Mouse (Mus musculus): ENCODE measurements around the gene Cbs.

Cbs gene

DNA sequence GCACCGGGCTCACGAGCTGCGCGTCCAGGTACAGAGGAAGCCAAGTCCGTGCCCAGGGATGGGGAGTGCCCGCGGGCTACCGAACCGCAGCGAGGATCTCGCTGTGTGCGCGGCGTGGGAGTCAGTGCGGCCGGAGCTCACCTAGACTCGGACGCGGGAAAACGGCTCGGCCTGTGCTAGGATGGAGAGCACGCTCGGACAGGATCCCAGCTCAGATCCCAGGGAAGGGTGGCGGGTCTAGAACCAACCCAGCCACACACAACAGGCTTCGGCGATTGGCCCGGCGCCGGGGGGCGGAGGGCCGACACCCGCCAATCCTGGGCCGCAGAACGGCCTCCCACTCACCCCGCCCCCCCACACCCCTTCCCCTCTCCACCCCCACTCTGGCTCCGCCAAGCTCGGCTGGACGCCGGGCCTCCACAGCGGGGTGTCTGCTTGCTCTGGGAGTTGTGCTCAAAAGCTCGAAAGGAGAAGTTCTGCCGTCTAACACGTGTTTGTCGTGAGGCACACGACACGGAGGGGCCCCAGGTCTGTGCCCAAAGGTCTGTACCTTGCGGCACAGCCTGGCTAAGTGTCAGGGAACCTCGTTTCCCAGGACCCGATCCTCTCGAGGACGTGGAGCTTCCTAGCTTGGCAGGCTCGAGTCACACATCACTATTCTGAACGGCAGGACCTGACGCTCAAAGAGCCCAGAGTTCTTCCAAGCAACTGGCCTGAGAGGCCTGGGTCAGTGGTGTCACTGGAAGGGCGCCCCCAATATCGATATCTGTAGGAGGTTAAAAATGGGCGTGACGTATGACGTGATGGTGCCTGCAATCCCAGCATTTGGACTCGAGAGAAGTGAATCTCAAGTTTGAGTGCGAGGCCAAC is at the start of gene Cbs:
Gene Cbs, minus strand, starts transcription at position 297 of the 870 bp plus-strand sequence.
- CTCF ChIA-PET = no interaction called here

DNA sequence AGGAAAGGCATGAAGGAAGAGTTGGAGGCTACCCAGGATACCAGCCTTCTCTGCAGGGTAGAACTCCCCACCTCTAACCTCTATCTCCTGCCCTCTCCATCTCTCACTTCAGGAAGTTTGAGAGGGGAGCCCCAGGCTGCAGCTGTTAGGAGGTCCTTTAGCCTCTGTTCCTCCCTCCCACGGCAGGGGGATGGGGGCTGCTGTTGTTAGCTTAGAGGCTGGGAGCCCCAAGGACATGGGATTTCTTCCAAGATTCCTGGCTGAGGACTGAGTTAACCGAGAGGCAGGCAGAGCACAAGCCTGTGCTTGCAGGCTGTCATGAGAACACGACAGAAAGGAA is 49.2 kb upstream of the Cbs start:
- CTCF ChIA-PET = no interaction called here

DNA sequence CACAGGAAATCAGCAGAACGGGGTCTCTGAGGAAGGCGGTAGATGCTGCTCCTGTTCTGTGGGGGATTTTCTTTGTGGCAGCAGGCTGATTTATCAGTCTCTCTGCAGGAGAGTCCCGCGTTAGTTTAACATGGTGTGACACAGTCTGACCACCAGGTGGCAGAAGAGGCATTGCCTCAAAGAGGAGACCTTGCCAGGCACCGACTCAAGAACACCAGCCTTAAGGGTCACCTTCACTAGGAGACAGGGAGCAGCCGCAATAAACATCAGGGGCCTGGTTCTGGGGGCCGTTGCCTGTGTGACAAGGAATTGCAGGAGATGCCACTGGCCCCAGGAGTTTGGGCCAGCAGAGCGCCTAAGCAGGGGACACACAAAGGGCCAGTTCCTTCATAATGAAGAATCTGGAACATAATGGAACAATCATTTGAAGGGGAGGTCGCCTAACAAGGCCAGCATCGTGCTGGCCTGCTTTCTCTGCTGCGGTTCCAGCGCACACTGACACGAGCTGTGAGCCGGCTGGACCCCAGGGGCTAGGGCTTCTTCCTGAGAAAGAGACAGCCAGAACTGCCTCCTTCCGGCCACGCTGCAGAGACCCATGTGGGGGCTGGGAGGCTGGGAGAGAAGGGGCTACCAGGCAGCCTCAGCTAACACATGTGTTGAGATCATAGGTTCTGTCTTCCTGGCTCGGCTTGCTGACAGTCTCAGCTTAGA is 48.6 kb upstream of the Cbs start:
- CTCF ChIA-PET = no interaction called here

DNA sequence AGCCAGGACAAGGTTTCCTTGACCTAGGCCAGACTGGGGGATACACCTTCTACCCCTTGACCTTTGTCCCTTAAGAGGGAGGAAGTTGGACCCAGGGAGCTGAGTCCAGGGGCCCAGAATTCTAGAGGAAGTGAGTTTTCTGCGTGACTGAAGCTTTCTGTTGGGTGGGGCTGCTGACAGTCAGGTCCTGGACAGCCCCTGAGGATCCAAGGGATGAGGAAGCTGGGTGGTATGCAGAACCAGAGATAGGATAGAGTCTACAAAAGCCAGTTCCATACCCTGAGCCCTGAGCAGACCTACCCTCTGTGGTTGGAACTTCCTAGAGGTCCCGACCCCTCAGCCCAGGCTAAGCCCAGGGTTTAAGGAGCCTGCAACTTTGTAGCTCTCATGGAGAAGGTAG is 43.4 kb upstream of the Cbs start:
- CTCF ChIA-PET = interaction anchor here (0.6 kb wide), 1 partner anchor 10 kb away, joined by 4 read pairs; no protein-coding TSS in a partner anchor

DNA sequence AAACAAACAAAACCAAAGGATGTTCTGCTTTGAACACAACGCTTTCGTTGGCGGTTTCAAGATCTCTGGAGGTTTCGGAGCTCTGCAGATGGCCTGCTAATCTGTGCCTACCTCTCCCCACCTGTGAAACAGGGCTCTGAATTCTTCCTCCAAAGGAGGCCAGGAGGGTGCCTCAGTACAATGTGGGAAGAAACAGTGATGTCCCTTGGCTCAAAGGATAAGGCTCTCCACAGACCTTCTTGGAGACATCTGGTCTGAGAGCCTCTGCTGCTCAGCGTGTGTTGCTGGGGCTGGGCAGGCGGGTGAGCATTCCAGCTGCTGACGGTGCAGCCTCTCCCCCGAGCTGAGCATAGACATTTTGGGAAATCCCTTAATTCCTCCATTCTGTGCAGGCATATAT is 40.5 kb upstream of the Cbs start, which contains the start of gene Cryaa:
Gene Cryaa, plus strand, starts transcription at position 301 of the 400 bp plus-strand sequence.
- CTCF ChIA-PET = no interaction called here

DNA sequence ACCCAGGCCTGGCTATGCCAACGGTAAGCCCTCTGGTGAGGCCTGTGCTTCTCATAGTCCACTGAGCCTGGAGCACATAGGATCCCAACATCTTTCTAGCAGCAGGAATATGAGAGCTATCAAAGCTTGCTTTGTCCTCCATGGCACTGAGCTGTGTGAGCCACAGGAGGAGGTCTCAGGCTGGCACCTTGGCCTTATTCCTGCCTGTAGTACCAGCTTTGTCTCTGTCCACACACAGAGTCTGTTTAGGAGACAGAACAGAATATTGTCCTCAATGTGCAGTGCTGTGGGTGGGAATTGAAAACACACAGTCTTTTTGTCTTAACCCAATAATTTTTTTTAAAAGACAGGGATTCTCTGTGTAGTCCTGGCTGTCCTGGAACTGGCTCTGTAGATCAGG is 37.4 kb upstream of the Cbs start:
- CTCF ChIA-PET = no interaction called here

DNA sequence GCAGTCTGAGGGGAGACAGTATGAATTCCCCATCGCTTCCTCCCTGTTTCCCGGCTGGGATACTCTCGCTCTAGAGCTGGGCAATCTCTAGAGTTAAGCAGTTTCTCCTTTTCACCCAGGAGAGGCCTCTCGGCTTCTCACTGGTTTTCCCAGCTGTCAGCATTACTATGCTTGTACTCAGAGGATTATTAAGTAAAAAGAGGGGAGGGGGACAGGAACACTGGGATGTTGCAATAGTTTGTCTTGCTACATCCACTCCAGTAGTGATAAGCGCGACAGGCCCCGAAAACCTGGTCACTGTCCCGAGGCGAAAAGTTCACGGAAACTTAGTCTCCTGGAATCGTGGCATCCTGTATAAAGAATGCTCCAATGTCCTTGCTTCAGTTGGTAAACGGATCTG is 35.2 kb upstream of the Cbs start:
- CTCF ChIA-PET = no interaction called here

DNA sequence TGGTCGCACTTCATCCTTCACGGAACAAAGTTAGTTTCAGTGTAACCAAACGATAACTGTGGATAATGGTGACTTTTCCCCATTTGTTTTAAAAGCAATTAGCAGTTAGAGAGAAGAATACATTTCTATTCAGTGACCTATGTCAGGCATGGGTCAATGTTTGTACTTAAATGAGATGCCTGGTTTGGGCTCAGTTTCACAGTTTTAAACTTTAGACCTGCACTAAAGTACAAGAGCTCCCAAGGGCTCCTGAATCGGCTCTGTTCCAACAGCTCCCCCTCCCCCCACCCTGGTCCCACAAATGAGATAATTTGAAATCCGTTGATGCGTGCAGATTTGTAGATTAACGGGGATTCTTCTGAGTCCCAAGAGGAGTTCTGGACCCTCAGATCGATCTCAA is 34.7 kb upstream of the Cbs start:
- CTCF ChIA-PET = interaction anchor here (0.7 kb wide), 1 partner anchor 189 kb away, joined by 6 read pairs; no protein-coding TSS in a partner anchor

DNA sequence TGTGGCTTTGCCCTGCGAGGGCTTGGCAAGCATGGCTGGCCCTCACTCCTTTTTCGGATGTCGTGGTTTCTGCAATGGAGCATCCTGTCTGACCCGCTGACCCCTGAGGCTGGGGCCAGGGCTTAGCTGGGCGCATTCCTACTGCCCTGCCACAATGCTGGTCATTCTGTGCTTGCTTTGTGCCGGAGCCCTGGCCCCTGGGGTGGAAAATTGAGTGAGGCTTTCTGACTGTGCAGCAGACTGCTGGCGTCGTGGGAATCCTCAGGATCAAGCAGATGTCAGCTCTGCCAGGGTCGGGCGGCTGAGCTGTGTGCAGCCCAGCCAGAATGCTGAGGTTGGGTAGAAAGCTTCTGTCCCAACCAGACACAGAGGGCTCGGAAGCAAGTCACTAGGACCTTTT is 33.1 kb upstream of the Cbs start:
- CTCF ChIA-PET = interaction anchor here (1.2 kb wide), 1 partner anchor 10 kb away, joined by 4 read pairs; no protein-coding TSS in a partner anchor

DNA sequence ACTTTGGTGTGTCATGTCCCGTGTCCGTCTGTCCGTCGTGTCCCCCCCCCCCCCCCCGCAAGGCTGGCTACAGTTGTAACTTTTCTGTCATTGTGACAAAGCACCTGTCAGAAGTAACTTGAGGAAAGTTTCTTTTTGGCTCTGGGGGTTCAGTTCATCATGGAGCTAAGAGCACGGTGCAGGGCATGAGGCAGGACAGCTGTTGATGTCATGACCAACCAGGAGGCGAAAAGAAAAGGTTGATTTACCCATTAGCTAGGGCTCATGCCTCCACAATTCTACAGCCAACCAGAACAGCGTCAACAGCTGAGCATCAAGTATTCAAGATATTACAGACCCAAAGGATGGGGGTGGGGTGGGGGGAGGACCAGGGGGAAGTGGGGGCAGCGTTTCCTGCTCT is 31.3 kb upstream of the Cbs start:
- CTCF ChIA-PET = interaction anchor here (0.7 kb wide), 1 partner anchor 546 kb away, joined by 3 read pairs; no protein-coding TSS in a partner anchor

DNA sequence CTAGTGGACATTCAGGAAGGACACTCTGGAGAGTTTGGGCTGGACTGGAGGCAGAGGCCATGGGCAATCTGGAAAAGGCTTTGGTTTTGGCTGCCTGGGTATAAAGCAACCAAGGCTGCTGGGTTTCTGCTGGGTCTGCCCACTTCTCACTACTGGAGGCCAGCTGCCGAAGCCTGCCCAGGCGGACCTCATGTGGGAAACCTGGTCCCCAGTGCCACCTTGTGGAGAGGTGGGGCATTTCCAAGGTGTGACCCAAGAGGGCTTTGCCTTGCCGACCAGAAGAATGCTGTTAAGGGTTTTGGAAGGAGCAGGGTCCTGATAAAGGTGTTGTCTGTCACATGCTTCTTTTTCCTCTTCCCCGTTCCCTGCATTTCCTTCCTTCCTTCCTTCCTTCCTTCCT is 27.7 kb upstream of the Cbs start:
- CTCF ChIA-PET = interaction anchor here (0.7 kb wide), 1 partner anchor 168 kb away, joined by 5 read pairs; no protein-coding TSS in a partner anchor

DNA sequence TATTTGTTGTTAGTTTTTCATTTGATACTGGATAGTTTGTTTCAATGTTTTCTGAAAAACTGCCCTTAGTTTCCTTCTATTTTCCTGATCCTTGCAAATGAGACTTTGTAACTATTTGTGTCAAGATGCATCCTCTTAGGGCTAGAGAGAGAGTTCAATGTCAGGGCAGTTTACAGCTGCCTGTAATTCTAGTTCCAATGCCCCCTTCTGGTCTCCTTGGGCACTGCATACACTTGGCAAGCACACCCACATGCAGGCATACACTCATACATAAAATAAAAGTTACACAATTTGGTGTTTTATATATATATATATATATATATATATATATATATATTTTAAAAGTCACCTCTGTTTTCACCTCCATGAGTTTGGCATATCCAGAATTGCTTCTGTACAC is 25.8 kb upstream of the Cbs start:
- CTCF ChIA-PET = no interaction called here

DNA sequence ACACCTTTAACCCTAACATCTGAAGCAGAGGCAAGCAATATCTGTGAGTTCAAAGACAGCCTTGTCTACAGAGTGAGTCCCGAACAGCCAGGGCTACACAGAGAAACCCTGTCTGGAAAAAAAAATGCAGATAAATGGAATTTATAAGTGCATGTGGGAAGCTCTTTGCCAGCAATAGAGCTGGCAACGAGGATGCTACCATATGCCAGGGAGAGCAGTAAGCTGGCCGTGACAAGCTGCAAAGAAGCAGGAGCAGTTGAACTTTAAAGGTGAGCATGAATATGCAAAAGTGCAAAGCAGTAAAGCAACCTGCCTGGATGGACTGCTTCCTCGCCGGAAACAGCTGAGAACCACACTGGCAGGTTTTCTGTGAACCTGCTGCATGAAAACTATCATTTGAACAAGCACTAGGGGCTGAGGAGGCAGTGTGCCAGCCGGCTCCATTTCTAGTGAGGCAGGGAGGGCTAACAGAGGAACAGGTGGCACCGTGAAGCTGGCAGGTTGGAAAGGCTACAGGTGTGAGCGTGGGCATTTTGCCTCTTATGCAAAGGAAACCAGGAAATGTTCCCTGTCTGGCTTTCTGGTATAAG is 23.7 kb upstream of the Cbs start:
- CTCF ChIA-PET = no interaction called here

DNA sequence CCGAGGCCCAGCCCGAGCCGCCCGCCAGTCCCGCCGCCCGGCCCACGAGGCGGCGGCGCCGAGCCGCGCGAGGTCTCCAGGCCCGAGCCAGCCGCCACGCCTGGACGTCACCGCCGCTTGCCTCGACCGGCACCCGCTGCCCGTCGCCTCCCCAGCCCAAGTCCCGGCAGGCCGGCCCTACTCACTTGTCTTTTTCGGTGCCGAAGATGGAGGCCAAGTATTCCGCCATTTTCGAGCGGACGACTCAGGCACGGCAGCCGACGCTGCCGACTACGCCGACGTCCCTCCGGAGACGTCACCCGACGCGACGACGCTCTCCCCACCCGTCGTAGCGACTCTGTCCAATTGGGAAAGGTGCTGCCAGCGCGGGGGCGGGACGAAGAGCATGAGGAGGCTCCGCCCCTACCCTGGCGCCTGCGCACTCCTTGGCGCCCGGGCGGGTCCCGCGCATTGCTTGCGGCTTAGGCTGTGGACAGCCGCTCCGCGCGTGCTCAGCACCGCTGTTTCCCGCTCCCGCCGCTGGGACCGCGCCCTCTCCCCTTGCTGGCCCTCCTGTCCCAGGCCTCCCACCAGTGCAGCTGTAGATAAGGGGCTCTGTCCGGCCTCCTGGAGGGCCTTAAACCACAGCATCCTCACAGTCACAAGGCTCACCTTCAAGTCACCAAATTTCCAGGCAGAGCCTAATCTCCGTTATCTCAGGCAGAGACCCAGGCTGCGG is 21.6 kb upstream of the Cbs start, which contains the start of gene U2af1:
Gene U2af1, minus strand, starts transcription at position 425 of the 718 bp plus-strand sequence.
- CTCF ChIA-PET = interaction anchor here (0.7 kb wide), 1 partner anchor 863 kb away, joined by 3 read pairs; no protein-coding TSS in a partner anchor

DNA sequence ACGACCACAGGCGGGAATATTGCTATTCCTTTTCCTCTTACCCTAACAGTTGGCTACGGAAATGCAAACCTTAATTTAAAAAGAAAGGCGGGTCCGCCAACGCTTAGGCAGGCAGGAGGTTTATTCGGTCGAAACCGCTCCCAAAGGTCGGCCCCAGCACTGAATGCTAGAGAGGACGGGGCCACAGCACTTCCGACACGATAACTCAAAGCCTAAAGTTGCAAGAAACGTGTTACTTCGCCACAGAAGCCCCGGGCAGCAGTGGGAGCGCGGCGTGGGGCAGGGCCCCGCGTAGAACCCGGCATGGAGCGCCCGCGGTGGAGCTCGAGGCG is 21.1 kb upstream of the Cbs start:
- CTCF ChIA-PET = no interaction called here

DNA sequence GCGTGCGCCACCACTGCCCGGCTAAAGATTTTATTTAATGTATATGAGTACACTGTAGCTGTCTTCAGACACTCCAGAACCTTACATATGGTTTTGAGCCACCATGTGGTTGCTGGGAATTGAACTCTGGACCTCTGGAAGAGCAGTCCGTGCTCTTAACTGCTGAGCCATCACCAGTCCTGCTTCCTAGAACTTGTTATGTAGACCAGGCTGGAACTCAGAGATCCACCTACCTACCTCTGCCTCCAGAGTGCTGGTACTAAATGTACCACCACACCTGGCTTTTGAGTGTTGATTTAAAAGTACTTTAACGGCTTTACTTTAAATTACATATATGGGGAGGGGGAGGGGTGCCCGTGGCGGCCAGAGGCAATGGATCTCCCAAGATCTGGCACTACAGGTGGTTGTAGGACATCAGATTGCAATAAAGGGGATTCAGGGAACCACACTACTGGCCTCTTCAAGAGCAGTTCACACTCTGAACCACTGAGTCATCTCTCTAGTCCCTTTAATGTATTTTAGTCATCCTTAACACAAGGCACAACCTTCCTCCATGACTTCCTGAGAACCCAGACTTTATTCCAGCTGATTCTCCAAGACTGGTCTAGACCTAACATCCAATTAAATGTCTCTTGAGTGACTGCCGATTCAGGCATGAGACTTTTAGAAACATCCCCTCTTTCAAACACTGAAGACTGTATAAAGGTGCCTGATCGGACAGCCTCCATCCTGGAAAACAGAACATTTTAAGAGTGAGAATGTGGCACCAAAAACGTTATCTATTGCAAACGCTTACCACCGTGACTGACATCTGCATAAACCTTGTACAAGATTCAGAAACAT is 20.3 kb upstream of the Cbs start:
- CTCF ChIA-PET = interaction anchor here (0.6 kb wide), 1 partner anchor 36 kb away, joined by 5 read pairs; no protein-coding TSS in a partner anchor

DNA sequence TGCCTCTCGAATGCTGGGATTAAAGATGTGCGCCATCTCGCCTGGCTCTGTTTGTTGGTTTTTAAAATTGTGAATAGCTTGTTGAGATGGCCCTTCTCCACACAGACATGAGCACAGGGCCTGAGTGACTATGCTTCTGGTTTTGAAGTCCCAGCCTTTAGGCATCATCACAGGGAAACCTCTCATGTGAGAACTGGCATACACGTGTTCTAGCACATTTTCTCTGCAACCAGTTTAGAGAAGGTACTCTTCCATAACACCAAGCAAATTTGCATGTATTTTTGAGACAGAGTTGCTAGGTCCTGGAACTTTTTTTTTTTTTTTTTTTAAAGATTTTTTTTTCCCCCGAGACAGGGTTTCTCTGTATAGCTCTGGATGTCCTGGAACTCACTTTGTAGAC is 19.6 kb upstream of the Cbs start:
- CTCF ChIA-PET = interaction anchor here (0.6 kb wide), 1 partner anchor 35 kb away, joined by 5 read pairs; no protein-coding TSS in a partner anchor

DNA sequence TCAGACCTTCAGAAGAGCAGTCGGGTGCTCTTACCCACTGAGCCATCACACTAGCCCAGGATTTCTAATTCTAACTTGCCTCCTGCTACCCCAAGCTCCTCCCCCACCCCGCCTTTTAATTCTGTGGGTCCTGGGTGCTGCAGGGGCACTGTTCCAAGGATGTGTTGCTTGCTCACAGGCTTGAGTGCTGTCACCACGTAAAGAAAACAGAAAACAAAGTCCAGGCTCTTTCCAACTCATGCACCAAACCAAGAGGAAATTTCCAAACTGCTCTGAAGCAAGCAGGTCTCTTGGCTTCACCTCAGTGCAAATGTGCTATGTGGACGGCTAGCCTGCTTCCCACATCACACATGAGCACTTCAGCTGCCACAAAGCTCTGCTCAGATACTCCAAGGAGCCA is 18.3 kb upstream of the Cbs start:
- CTCF ChIA-PET = no interaction called here

DNA sequence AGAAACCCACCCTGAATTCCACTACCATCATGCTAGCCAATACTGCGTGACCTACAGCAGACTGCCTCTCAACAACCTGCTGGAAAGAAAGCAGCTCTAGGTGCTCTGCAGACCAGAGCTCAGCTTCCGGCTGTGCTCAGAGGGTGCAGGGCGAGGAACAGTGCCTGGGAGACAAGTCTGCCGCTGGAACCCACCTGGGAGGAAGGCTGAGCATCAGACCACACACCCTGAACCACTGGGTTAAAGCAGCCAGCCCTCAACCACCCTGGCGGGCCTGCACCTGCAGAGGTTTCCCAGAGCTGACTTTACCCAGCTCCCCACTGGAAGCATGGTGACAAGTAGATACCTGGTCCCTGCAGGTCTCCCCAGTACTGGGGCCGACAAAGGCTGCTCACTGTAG is 16.2 kb upstream of the Cbs start:
- CTCF ChIA-PET = no interaction called here

DNA sequence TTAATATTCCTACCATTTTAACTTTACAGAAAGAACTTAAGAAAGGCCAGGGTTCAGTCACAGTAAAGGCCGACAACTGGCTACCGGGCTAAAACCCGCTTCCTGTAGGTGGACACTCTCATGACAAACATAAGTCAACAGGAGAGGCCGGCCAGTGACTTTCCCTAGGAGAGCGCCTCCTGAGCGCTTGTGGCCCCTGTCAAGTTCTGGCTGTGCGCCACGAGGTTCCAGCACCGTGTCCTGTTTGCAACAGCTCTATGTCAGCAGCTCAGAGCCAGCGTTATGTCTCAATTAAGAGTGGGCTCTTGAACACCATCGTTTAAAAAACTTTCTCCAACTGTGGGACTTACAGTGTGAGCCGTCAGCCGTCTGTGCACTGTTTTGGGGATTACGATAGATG is 15.1 kb upstream of the Cbs start:
- CTCF ChIA-PET = no interaction called here
